Mouse (Mus musculus): ENCODE results near the gene Fam98a. TPM values are rescaled to one million over a fixed set of nuclear protein-coding genes. Genes with fewer than 3 reads are reported as not detected.

The Fam98a gene
- polyA plus RNA-seq, 1 experiment, result 47.8 TPM

GRCm38 (mm10) chr17:75521236-75521842, 30.4 kb downstream of the Fam98a start:
- DNase-seq (ENCODE audit: low read depth), result peak; percentile 10
- TF ChIP-seq CTCF (IDR thresholded peaks at IDR 0.05; ENCODE audit: borderline replicate concordance, extremely low read depth, insufficient read depth, insufficient read length), result no peak
- no peak for TF ChIP-seq POLR2A (IDR thresholded peaks at IDR 0.05; ENCODE audit: borderline replicate concordance, extremely low read depth, insufficient read depth, insufficient read length, poor library complexity, severe bottlenecking)

- no peak for DNase-seq (ENCODE audit: low read depth)
- TF ChIP-seq POLR2A (IDR thresholded peaks at IDR 0.05; ENCODE audit: borderline replicate concordance, extremely low read depth, insufficient read depth, insufficient read length, poor library complexity, severe bottlenecking), result no peak
- TF ChIP-seq CTCF (IDR thresholded peaks at IDR 0.05; ENCODE audit: borderline replicate concordance, extremely low read depth, insufficient read depth, insufficient read length), result no peak
Observed at GRCm38 (mm10) chr17:75519239-75519900, 32.4 kb downstream of the Fam98a start.

DNA sequence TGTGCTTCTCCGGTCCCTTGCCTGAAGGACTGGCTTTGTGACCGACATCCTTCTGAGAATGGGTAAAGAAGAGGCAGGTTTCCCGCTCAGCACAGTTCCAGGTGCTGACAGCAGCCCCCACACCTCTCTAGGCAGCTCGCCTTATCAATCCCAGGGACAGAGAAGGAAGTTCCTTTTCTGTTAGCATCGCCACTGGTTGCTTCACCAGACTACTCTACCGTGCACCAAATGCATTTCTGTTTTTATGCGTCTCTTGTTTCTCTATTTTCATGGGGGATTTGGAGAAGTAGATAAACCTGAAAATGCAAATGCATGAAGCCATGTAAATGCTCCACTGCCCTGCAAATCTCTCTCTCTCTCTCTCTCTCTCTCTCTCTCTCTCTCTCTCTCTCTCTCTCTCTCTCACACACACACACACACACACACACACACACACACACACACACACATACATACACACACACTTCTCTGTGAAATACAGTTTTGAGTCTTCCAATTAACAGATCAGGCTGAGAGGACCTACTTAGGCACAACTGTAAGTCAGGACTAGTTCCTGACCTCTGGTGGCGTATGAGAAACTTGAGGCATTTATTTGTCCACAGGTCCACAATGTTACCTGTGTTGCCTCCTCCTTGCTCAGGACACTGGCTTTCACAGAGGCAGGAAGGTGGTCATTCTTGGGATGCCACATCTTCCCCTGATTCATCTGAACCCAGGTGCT, 33.4 kb downstream of the Fam98a start:
- no peak for TF ChIP-seq CTCF (IDR thresholded peaks at IDR 0.05; ENCODE audit: borderline replicate concordance, extremely low read depth, insufficient read depth, insufficient read length)
- no peak for TF ChIP-seq POLR2A (IDR thresholded peaks at IDR 0.05; ENCODE audit: borderline replicate concordance, extremely low read depth, insufficient read depth, insufficient read length, poor library complexity, severe bottlenecking)
- no peak for DNase-seq (ENCODE audit: low read depth)

DNA sequence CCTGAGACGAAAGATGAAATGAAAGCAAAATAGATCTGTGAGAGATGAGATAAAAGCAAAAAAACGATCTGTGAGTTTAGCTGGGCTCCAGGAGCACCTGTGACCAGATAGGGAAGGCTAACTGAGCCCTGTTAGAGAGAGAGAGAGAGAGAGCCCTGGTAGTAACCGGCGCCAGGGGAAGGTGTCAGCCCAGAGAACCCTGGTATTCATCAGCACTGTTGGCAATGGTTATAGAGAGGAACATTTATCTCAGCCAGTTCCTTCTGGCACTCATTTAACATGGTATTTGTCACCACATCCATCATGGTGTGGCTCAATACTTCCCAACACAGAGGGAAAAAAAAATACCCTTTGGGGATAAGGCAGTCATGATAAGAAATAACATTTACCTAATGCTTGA, 35.2 kb downstream of the Fam98a start:
- TF ChIP-seq POLR2A (IDR thresholded peaks at IDR 0.05; ENCODE audit: borderline replicate concordance, extremely low read depth, insufficient read depth, insufficient read length, poor library complexity, severe bottlenecking) (no peak), CTCF (IDR thresholded peaks at IDR 0.05; ENCODE audit: borderline replicate concordance, extremely low read depth, insufficient read depth, insufficient read length) (no peak)
- no peak for DNase-seq (ENCODE audit: low read depth)

DNA sequence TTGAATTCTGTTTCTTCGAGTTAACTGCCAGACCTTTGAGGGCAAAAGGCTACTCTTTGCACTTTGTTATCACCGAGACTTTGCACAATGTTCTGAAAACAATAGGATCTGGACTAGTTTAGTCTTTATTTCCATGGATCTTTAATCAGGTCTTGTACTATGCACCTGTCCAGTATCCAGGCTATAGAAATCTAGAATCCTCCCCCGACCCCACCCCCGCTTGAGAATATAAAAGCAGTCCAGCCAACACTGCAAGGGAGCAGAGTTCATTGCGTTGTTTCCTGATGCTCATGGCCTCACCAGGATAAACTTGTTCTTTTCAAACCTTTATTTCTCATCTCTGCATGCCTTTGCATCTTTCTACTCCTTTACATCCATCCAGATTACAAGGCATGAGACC, 42.5 kb downstream of the Fam98a start:
- DNase-seq (ENCODE audit: low read depth), result no peak
- TF ChIP-seq POLR2A (IDR thresholded peaks at IDR 0.05; ENCODE audit: borderline replicate concordance, extremely low read depth, insufficient read depth, insufficient read length, poor library complexity, severe bottlenecking) (no peak), CTCF (IDR thresholded peaks at IDR 0.05; ENCODE audit: borderline replicate concordance, extremely low read depth, insufficient read depth, insufficient read length) (no peak)

GRCm38 (mm10) chr17:75506708-75507641, 44.8 kb downstream of the Fam98a start:
- no peak for DNase-seq (ENCODE audit: low read depth)
- no peak for TF ChIP-seq POLR2A (IDR thresholded peaks at IDR 0.05; ENCODE audit: borderline replicate concordance, extremely low read depth, insufficient read depth, insufficient read length, poor library complexity, severe bottlenecking)
- TF ChIP-seq CTCF (IDR thresholded peaks at IDR 0.05; ENCODE audit: borderline replicate concordance, extremely low read depth, insufficient read depth, insufficient read length), result no peak

DNA sequence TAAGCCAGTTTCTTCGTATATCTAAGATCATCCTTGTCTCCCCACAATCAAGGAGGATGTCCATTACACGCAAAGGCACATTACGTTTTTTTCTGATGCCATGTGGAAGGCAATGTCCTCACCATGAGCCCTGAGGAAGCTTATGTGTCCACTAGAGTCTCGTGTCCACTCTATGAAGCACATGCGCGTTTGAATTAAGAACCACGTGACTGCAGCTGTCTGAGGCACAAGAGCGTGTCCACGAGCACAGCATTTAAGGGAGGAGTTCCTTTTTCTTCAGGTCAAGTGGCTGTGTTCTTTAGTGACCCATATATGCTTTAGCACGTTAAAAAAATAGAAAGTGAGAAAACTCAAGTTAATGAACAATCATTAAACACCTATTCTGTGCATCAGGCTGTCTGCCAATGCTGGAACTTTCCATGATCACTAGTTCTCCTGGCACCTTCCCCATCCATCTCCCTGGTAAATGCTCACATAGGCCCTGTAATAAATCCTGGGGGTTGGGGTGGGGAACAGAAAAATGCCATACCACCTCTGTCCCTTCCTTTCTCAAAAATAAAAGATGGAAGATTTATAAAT, 45.6 kb downstream of the Fam98a start:
- no peak for DNase-seq (ENCODE audit: low read depth)
- no peak for TF ChIP-seq POLR2A (IDR thresholded peaks at IDR 0.05; ENCODE audit: borderline replicate concordance, extremely low read depth, insufficient read depth, insufficient read length, poor library complexity, severe bottlenecking)
- TF ChIP-seq CTCF (IDR thresholded peaks at IDR 0.05; ENCODE audit: borderline replicate concordance, extremely low read depth, insufficient read depth, insufficient read length), result no peak

DNA sequence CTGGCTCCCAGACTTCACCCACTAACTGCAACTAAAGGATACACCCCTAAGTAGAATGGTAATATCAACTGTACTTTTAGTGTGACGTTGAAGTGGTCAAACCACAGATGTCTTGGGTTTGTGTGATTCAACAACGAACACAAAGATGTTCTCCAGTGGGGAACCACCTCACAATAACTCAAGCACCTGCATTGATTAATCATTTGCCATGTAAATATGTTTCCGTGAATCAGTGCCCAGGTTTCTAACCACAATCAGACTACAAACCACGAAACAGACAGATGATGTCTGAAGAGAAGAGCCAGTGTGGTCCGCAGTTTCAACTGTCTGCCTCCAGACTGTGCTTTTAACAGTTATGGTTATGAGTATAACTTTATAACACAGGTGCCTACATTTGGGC, 46.7 kb downstream of the Fam98a start:
- TF ChIP-seq POLR2A (IDR thresholded peaks at IDR 0.05; ENCODE audit: borderline replicate concordance, extremely low read depth, insufficient read depth, insufficient read length, poor library complexity, severe bottlenecking) (no peak), CTCF (IDR thresholded peaks at IDR 0.05; ENCODE audit: borderline replicate concordance, extremely low read depth, insufficient read depth, insufficient read length) (no peak)
- DNase-seq (ENCODE audit: low read depth), result no peak

GRCm38 (mm10) chr17:75503031-75503430, 48.7 kb downstream of the Fam98a start:
- DNase-seq (ENCODE audit: low read depth), result no peak
- no peak for TF ChIP-seq POLR2A (IDR thresholded peaks at IDR 0.05; ENCODE audit: borderline replicate concordance, extremely low read depth, insufficient read depth, insufficient read length, poor library complexity, severe bottlenecking)
- TF ChIP-seq CTCF (IDR thresholded peaks at IDR 0.05; ENCODE audit: borderline replicate concordance, extremely low read depth, insufficient read depth, insufficient read length), result no peak

DNA sequence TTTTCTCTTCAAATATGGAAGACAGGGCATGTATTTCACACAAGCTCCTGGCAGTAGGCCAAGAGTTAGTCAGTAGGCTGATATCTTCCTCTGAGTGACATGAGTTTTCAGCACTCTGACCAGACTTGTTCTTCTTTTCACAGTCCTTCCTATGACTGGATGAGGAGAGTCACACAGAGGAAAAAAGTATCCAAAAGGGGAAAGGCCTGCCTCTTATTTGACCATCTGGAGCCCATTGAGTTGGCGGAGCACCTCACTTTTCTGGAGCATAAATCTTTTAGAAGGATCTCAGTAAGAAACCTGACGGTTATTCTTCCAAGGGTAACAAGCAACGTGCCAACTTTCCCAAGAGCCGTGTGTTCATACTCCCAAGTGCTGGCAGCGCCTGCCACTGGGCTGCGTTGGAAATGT, 53.5 kb downstream of the Fam98a start:
- DNase-seq (ENCODE audit: low read depth), result peak; percentile 17
- TF ChIP-seq CTCF (IDR thresholded peaks at IDR 0.05; ENCODE audit: borderline replicate concordance, extremely low read depth, insufficient read depth, insufficient read length), result no peak
- TF ChIP-seq POLR2A (IDR thresholded peaks at IDR 0.05; ENCODE audit: borderline replicate concordance, extremely low read depth, insufficient read depth, insufficient read length, poor library complexity, severe bottlenecking), result no peak
